Mouse (Mus musculus): ENCODE measurements at regions not wholly inside any gene's neighbourhood (a gene's known extent, or its start where the extent isn't known, plus 50 kb on each side); places are given as distances from the start of the nearest gene placed in this dataset.

DNA sequence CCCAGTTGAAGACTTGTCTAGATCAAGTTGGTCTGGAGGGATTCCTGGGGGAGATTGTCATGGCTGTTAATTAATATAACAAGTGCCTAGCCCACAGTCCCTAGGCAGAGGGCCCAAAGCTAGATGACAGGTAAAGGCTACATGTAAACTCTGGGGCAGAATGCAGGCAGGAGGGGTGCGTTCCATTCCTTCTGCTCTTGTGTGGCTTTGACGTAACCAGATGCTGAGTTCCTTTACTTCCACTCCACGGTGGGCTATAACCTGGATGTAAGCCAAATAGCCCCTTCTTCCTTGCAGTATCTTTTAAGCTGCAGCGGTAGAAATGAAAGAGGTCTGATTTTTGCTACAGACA is 185.3 kb upstream of the Nckap5 start:
- Histone ChIP-seq H3K36me3 (ENCODE audit: control insufficient read depth, insufficient read depth, low read length) (no peaks in the 10 kb centered on the region), H3K27ac (ENCODE audit: control insufficient read depth, insufficient read depth, low read length) (no peak overlapping the region), H3K27me3 (ENCODE audit: control insufficient read depth, insufficient read depth, low read length) (no peaks in the 10 kb centered on the region), H3K4me1 (replicated peaks; ENCODE audit: control insufficient read depth, insufficient read depth, low read length) (no peaks in the 10 kb centered on the region), H3K4me3 (ENCODE audit: control insufficient read depth, insufficient read depth, low read length) (no peak overlapping the region)
- DNase-seq = no peak
- WGBS = 90% methylated on average over 4 of the region's 4 CpGs
- no peak for TF ChIP-seq POLR2A (IDR thresholded peaks at IDR 0.05; ENCODE audit: control insufficient read depth, extremely low read depth, insufficient read depth, low read length, poor library complexity)
- no peak for TF ChIP-seq CTCF (IDR thresholded peaks at IDR 0.05; ENCODE audit: borderline replicate concordance, control insufficient read depth, extremely low read depth, insufficient read depth, low read length, poor library complexity)

DNA sequence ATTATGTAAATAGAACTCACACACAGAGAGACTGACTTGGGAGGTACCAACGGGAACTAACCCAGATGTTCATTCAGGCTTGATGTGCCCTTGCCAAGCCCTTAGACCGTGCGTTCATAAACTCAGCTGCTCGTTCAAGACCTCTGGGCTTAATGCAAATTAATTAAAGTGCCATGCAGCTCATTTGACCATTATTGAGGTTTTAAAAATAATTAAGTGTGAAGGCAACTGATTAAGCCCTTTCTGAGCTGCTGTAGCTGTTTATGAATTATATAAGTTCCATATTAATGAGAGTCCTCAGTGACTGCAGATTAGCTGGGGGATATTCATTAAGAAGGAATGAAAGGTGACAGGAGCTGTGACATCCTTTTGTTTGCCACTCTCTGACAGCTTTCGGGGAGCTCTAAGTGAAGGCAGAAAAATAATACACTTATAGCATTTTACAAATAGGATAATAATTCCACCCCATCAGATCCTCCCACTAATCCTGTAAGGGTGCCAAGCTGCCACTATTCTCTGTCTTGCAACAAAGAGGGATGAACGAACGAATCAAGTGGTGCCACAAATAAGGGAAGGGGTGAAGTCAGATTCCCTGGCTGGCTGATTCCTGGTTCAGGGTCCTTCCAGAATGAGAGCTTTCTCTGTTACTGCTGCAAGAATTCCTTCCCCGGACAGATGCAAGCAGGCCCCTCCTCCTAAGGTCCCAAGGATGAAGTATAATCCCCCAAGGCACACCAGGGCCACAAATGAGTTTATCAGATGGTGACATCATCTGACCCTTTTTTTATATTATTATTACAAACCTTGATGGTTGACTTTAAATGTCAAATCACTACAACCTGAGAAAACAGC is 184.7 kb upstream of the Nckap5 start:
- H3K4me1 ChIP-seq (replicated peaks; ENCODE audit: control insufficient read depth, insufficient read depth, low read length) = no peaks in the 10 kb centered on the region
- H3K27me3 ChIP-seq (ENCODE audit: control insufficient read depth, insufficient read depth, low read length) = no peaks in the 10 kb centered on the region
- no peak for TF ChIP-seq CTCF (IDR thresholded peaks at IDR 0.05; ENCODE audit: borderline replicate concordance, control insufficient read depth, extremely low read depth, insufficient read depth, low read length, poor library complexity)
- no peak for TF ChIP-seq POLR2A (IDR thresholded peaks at IDR 0.05; ENCODE audit: control insufficient read depth, extremely low read depth, insufficient read depth, low read length, poor library complexity)
- 81% methylated on average over 8 of the region's 8 CpGs for WGBS
- H3K36me3 ChIP-seq (ENCODE audit: control insufficient read depth, insufficient read depth, low read length) = no peaks in the 10 kb centered on the region
- H3K4me3 ChIP-seq (ENCODE audit: control insufficient read depth, insufficient read depth, low read length) = no peak overlapping the region
- H3K27ac ChIP-seq (ENCODE audit: control insufficient read depth, insufficient read depth, low read length) = no peak overlapping the region
- no peak for DNase-seq

GRCm38 (mm10) chr1:127011901-127012300 is 181.3 kb upstream of the Nckap5 start:
- 77% methylated on average over 6 of the region's 6 CpGs for WGBS
- Histone ChIP-seq H3K4me3 (ENCODE audit: control insufficient read depth, insufficient read depth, low read length) (no peak overlapping the region), H3K27ac (ENCODE audit: control insufficient read depth, insufficient read depth, low read length) (no peak overlapping the region), H3K27me3 (ENCODE audit: control insufficient read depth, insufficient read depth, low read length) (no peaks in the 10 kb centered on the region), H3K36me3 (ENCODE audit: control insufficient read depth, insufficient read depth, low read length) (no peaks in the 10 kb centered on the region), H3K4me1 (replicated peaks; ENCODE audit: control insufficient read depth, insufficient read depth, low read length) (no peaks in the 10 kb centered on the region)
- peak; percentile 8 for DNase-seq
- TF ChIP-seq POLR2A (IDR thresholded peaks at IDR 0.05; ENCODE audit: control insufficient read depth, extremely low read depth, insufficient read depth, low read length, poor library complexity) (no peak), CTCF (IDR thresholded peaks at IDR 0.05; ENCODE audit: borderline replicate concordance, control insufficient read depth, extremely low read depth, insufficient read depth, low read length, poor library complexity) (no peak)

DNA sequence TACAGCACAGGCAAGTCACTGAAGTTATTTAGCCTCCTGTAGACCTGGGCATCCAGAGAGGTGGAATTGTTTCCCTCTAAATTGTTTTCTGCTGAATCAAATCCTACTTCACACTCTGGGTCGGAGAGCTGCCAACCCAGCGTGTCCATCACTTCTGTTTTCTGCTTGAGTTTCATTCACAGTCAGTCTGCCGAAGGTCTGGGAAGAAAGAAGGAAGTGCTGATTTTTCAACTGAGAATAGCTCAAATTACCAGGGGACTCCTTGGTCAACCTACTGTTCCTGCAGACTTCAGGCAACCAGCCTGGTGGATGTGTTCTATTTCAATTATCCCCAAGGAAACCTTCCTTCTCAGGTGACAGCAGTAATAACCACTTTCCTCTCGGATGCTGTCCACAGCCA is 179.1 kb upstream of the Nckap5 start:
- WGBS = 26% methylated on average over 4 of the region's 4 CpGs
- no peak for TF ChIP-seq CTCF (IDR thresholded peaks at IDR 0.05; ENCODE audit: borderline replicate concordance, control insufficient read depth, extremely low read depth, insufficient read depth, low read length, poor library complexity)
- no peaks in the 10 kb centered on the region for H3K4me1 ChIP-seq (replicated peaks; ENCODE audit: control insufficient read depth, insufficient read depth, low read length)
- DNase-seq = no peak
- no peaks in the 10 kb centered on the region for H3K27me3 ChIP-seq (ENCODE audit: control insufficient read depth, insufficient read depth, low read length)
- no peaks in the 10 kb centered on the region for H3K36me3 ChIP-seq (ENCODE audit: control insufficient read depth, insufficient read depth, low read length)
- H3K4me3 ChIP-seq (ENCODE audit: control insufficient read depth, insufficient read depth, low read length) = no peak overlapping the region
- H3K27ac ChIP-seq (ENCODE audit: control insufficient read depth, insufficient read depth, low read length) = no peak overlapping the region

GRCm38 (mm10) chr1:127001700-127002099 is 171.1 kb upstream of the Nckap5 start:
- Histone ChIP-seq H3K27ac (ENCODE audit: control insufficient read depth, insufficient read depth, low read length) (no peak overlapping the region), H3K4me3 (ENCODE audit: control insufficient read depth, insufficient read depth, low read length) (no peak overlapping the region), H3K27me3 (ENCODE audit: control insufficient read depth, insufficient read depth, low read length) (no peaks in the 10 kb centered on the region), H3K36me3 (ENCODE audit: control insufficient read depth, insufficient read depth, low read length) (no peaks in the 10 kb centered on the region), H3K4me1 (replicated peaks; ENCODE audit: control insufficient read depth, insufficient read depth, low read length) (no peaks in the 10 kb centered on the region)
- WGBS = 90% methylated on average over 7 of the region's 7 CpGs
- no peak for DNase-seq
- no peak for TF ChIP-seq POLR2A (IDR thresholded peaks at IDR 0.05; ENCODE audit: control insufficient read depth, extremely low read depth, insufficient read depth, low read length, poor library complexity)
- TF ChIP-seq CTCF (IDR thresholded peaks at IDR 0.05; ENCODE audit: borderline replicate concordance, control insufficient read depth, extremely low read depth, insufficient read depth, low read length, poor library complexity) = no peak

DNA sequence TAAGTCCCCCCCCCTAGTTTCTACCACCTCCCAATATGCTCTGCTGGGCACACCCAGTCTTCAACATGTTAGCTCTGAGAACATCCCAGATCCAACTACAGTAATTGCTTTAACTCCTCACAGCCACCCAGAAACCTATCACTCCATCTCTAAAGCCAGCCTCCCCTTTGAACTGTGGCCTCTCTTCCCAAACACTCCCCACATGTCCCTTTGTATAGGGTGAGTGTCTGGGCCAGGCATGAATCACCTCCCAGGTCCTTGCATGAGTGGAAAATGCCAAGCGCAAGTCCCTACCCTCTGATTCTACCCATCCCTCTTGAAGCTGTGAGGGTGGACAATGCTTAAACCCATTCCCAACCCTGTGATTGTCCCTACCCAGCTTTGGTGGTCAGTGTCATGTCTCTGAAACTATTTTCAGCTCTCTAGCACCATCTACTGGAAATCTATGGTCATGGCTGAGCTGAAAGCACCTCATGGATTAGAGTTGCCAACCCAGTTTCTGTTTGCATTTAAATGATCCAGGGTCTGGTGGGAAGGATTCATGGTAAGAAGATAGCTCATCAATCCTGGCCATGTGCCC is 162.6 kb upstream of the Nckap5 start:
- Histone ChIP-seq H3K27me3 (ENCODE audit: control insufficient read depth, insufficient read depth, low read length) (no peaks in the 10 kb centered on the region), H3K36me3 (ENCODE audit: control insufficient read depth, insufficient read depth, low read length) (no peaks in the 10 kb centered on the region), H3K4me1 (replicated peaks; ENCODE audit: control insufficient read depth, insufficient read depth, low read length) (no peaks in the 10 kb centered on the region), H3K27ac (ENCODE audit: control insufficient read depth, insufficient read depth, low read length) (no peak overlapping the region), H3K4me3 (ENCODE audit: control insufficient read depth, insufficient read depth, low read length) (no peak overlapping the region)
- no peak for TF ChIP-seq CTCF (IDR thresholded peaks at IDR 0.05; ENCODE audit: borderline replicate concordance, control insufficient read depth, extremely low read depth, insufficient read depth, low read length, poor library complexity)
- TF ChIP-seq POLR2A (IDR thresholded peaks at IDR 0.05; ENCODE audit: control insufficient read depth, extremely low read depth, insufficient read depth, low read length, poor library complexity) = no peak
- DNase-seq = peak; percentile 8
- 86% methylated on average over 1 of the region's 1 CpGs for WGBS

Data from thymus, adult 2 months (tissue).